Mouse (Mus musculus) lung, adult 2 months (tissue): ENCODE data around the gene Nav1.

ENCODE experiments used
- CTCF ChIP-seq: fragments of 200-500 bp; IDR thresholded peaks from 2 replicates; pipeline ENCODE4 v1.5.1; 2011; ENCODE audit warnings: mild to moderate bottlenecking, low read length, control low read depth; ENCODE audit not compliant: insufficient read depth
- POLR2A ChIP-seq: fragments of 200-500 bp; IDR thresholded peaks from 2 replicates; pipeline ENCODE4 v1.6.1; 2011; ENCODE audit warnings: low read depth, mild to moderate bottlenecking, control low read depth, low read length, borderline replicate concordance; ENCODE audit errors: extremely low read depth

DNA sequence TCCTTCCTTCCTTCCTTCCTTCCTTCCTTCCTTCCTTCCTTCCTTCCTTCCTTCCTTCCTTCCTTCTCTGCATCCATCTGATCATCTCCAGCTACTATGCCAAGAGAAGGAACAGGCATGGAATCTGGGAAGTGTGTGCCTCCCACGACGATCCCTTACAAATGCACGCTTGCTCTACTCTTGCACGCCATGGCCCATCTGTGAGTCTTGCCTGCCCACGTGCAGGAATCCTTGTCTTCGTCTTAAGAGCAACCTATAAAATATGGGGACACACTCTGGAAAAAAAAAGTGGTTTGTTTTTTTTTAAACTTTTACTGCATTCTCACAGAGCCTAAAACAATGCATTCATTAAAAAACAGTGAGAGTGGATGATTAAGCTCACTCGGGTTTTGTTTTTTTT lies 40.5 kb downstream of the Nav1 start:
- no peak for TF ChIP-seq CTCF
- no peak for TF ChIP-seq POLR2A
